ENCODE assay signal across 19 mouse cellular contexts in genomic region chr15:7100226-7100625, GRCm38 (mm10). TPM values are rescaled to one million over a fixed set of nuclear protein-coding genes. Genes with fewer than 3 reads are reported as not detected.
DNase-seq lines count a peak whose midpoint lies in the region; ATAC-seq and TF ChIP-seq lines count a peak whose summit lies in the region.
"Had no signal": no experiment of that assay in that cellular context is flagged by ENCODE, and none has a peak within 500 bp of the region (broad histone marks: within the 10 kb centered on the region; RNA-seq: fewer than 3 reads in every experiment).

No protein-coding gene starts in this region.

- no peaks in the 10 kb centered on the region for H3K27me3 ChIP-seq in Patski
- no peaks in the 10 kb centered on the region for H3K27me3 ChIP-seq in lung, postnatal 0 days (replicated peaks; ENCODE audit: insufficient read depth, low read length)
- H3K27me3 ChIP-seq: heart, embryonic 15.5 days; lung, embryonic 15.5 days; stomach, embryonic 15.5 days had no signal

- POLR2A ChIA-PET in Patski (lab: Charles Lee): interaction anchor here (0.6 kb wide), 1 partner anchor 13 kb away, joined by 3 read pairs; no protein-coding TSS in a partner anchor

- DNase-seq in right cerebral cortex, adult 18-20 months: peak; percentile 26
- no peak for DNase-seq in right cerebral cortex, postnatal 10 days (ENCODE audit: low spot score in 2 of 2)
- peak; percentile 22 for DNase-seq in Patski (ENCODE audit: low read depth, low spot score)
- peak; percentile 65 to 72 for DNase-seq in adrenal gland, postnatal 36 days
- DNase-seq in telencephalon, adult 2 months (ENCODE audit: low read depth, low spot score): peak; percentile 28
- DNase-seq in cerebellum, adult 11-12 months: no peak
- DNase-seq in lung, postnatal 0 days (ENCODE audit: low spot score): no peak
- DNase-seq: gastrocnemius, postnatal 14 days; kidney, adult 11 months; retina, postnatal 1 day had no signal

- no peaks in the 10 kb centered on the region for H3K9me3 ChIP-seq in lung, postnatal 0 days (ENCODE audit: low read length)
- H3K9me3 ChIP-seq: heart, embryonic 15.5 days; hindbrain, embryonic 10.5 days; lung, embryonic 15.5 days; midbrain, embryonic 10.5 days; stomach, embryonic 15.5 days had no signal

- no peaks in the 10 kb centered on the region; the same call in 1 of the 2 replicates for H3K4me1 ChIP-seq in lung, postnatal 0 days (ENCODE audit: insufficient read depth, low read depth, low read length)
- H3K4me1 ChIP-seq: hindbrain, embryonic 10.5 days; midbrain, embryonic 10.5 days; stomach, embryonic 15.5 days had no signal

- H3K4me3 ChIP-seq in lung, postnatal 0 days (ENCODE audit: low read depth, low read length): no peak overlapping the region
- H3K4me3 ChIP-seq: heart, embryonic 15.5 days; hindbrain, embryonic 10.5 days; lung, embryonic 15.5 days; midbrain, embryonic 10.5 days; stomach, embryonic 15.5 days had no signal

- in situ Hi-C loops in Patski (cut with MboI; ENCODE audit: low pct_unique_long_range_greater_than_20kb): no loop called here

- no peaks in the 10 kb centered on the region for H3K36me3 ChIP-seq in lung, postnatal 0 days (ENCODE audit: insufficient read depth, low read length)
- H3K36me3 ChIP-seq: heart, embryonic 15.5 days; hindbrain, embryonic 10.5 days; lung, embryonic 15.5 days; midbrain, embryonic 10.5 days; stomach, embryonic 15.5 days had no signal

- H3K27ac ChIP-seq in lung, postnatal 0 days (ENCODE audit: low read length): no peak overlapping the region
- H3K27ac ChIP-seq: heart, embryonic 15.5 days; hindbrain, embryonic 10.5 days; kidney, postnatal 0 days; liver, embryonic 14.5 days; lung, embryonic 15.5 days; macrophage; midbrain, embryonic 10.5 days; stomach, embryonic 15.5 days had no signal

- no peak for TF ChIP-seq CTCF in Patski (IDR thresholded peaks at IDR 0.05)
- TF ChIP-seq CTCF in lung, postnatal 0 days (IDR thresholded peaks at IDR 0.05): no peak

- TF ChIP-seq EP300 in lung, postnatal 0 days (IDR thresholded peaks at IDR 0.05): no peak

- CTCF ChIA-PET in Patski (lab: Charles Lee): interaction anchor here (1.4 kb wide), 1 partner anchor 16 kb away, joined by 5 read pairs; no protein-coding TSS in a partner anchor

- no peak overlapping the region for H3K4me2 ChIP-seq in lung, postnatal 0 days (replicated peaks; ENCODE audit: low read depth, low read length)
- H3K4me2 ChIP-seq: heart, embryonic 15.5 days; lung, embryonic 15.5 days; stomach, embryonic 15.5 days had no signal

- ATAC-seq in Patski: peak; percentile 45
- no peak for ATAC-seq in lung, postnatal 0 days
- ATAC-seq: CD4-positive, CD25-positive, alpha-beta regulatory T cell, adult 4 months had no signal

- H3K9ac ChIP-seq in lung, postnatal 0 days (replicated peaks; ENCODE audit: low read depth): no peak overlapping the region
- H3K9ac ChIP-seq: heart, embryonic 15.5 days; liver, embryonic 14.5 days; lung, embryonic 15.5 days; stomach, embryonic 15.5 days had no signal

- 86% methylated on average over 6 of the region's 6 CpGs for WGBS in lung, postnatal 0 days

RNA-seq across cellular contexts. Expression of gene Lifr, which starts 9.8 kb away (rescaled TPM):
- 47.1 TPM for polyA plus RNA-seq in Patski (2021)
- total RNA-seq in adrenal gland, postnatal 36 days (2021): 10 to 100 TPM; 35.8 to 59.6 TPM
- 29.7 and 35.5 TPM in 2 replicates for polyA plus RNA-seq in lung, postnatal 0 days (2015; fragmentation: Nextera tagmentation; extraction: Ambion mirVana)

Comparison
In these comparisons a context has a peak if more than half of its experiments do, and no peak if none do; other contexts are left out.
1. DNase-seq: peak in right cerebral cortex, adult 18-20 months (single experiment), Patski (single experiment), adrenal gland, postnatal 36 days (2 of 2) and telencephalon, adult 2 months (single experiment); none in right cerebral cortex, postnatal 10 days (0 of 2), cerebellum, adult 11-12 months (single experiment) and lung, postnatal 0 days (single experiment).